In genomic region chr15:83842915-83843789, GRCm38 (mm10) we compare ENCODE assay signal across 17 mouse cellular contexts.
DNase-seq lines count a peak whose midpoint lies in the region; ATAC-seq lines count a peak whose summit lies in the region.
"Had no signal": no experiment of that assay in that cellular context is flagged by ENCODE, and none has a peak within 500 bp of the region (broad histone marks: within the 10 kb centered on the region; RNA-seq: fewer than 3 reads in every experiment).

No protein-coding gene starts in this region.

- H3K4me1 ChIP-seq in embryonic facial prominence, embryonic 13.5 days: peaks cover 22% of the 10 kb centered on the region
- H3K4me1 ChIP-seq in forebrain, embryonic 15.5 days: peaks cover 88% of the 10 kb centered on the region
- H3K4me1 ChIP-seq in neural tube, embryonic 15.5 days: peaks cover 53% of the 10 kb centered on the region
- H3K4me1 ChIP-seq: intestine, embryonic 15.5 days had no signal

- intact Hi-C loops in left cerebral cortex, postnatal 4 days (cut with DNase I): loop anchor here (5.0 to 10.0 kb wide), 3 partner anchors 46 to 152 kb away; no protein-coding TSS in a partner anchor

- H3K4me2 ChIP-seq in embryonic facial prominence, embryonic 13.5 days: peak overlapping the region; percentile 20; the same call in 1 of the 2 replicates
- peak overlapping the region; percentile 22 for H3K4me2 ChIP-seq in forebrain, embryonic 15.5 days (replicated peaks)
- H3K4me2 ChIP-seq in neural tube, embryonic 15.5 days: no peak overlapping the region
- H3K4me2 ChIP-seq: intestine, embryonic 15.5 days; lung, embryonic 14.5 days had no signal

- ATAC-seq in embryonic facial prominence, embryonic 13.5 days (ENCODE audit: insufficient number of reproducible peaks, insufficient read depth, low FRiP score, low TSS enrichment, low read depth): no peak
- ATAC-seq in forebrain, embryonic 15.5 days (replicated peaks): no peak
- no peak for ATAC-seq in neural tube, embryonic 15.5 days (ENCODE audit: low FRiP score)
- ATAC-seq: intestine, embryonic 15.5 days had no signal

- H3K9ac ChIP-seq in embryonic facial prominence, embryonic 13.5 days: 0 out of 2 replicates have a peak overlapping the region, but pooled peaks have one; percentile 21
- peak overlapping the region; percentile 18; the same call in 1 of the 2 replicates for H3K9ac ChIP-seq in forebrain, embryonic 15.5 days (replicated peaks)
- H3K9ac ChIP-seq in neural tube, embryonic 15.5 days (replicated peaks): no peak overlapping the region
- H3K9ac ChIP-seq: intestine, embryonic 15.5 days; lung, embryonic 14.5 days had no signal

- H3K36me3 ChIP-seq in embryonic facial prominence, embryonic 13.5 days: no peaks in the 10 kb centered on the region
- no peaks in the 10 kb centered on the region; the same call in 1 of the 2 replicates for H3K36me3 ChIP-seq in forebrain, embryonic 15.5 days
- no peaks in the 10 kb centered on the region for H3K36me3 ChIP-seq in neural tube, embryonic 15.5 days
- H3K36me3 ChIP-seq: G1E; intestine, embryonic 15.5 days had no signal

- WGBS in embryonic facial prominence, embryonic 13.5 days: 16% methylated on average over 22 of the region's 22 CpGs
- WGBS in forebrain, embryonic 15.5 days: 15% methylated on average over 22 of the region's 22 CpGs
- WGBS in neural tube, embryonic 15.5 days: 30% methylated on average over 22 of the region's 22 CpGs

- peaks cover 28% of the 10 kb centered on the region for H3K27me3 ChIP-seq in embryonic facial prominence, embryonic 13.5 days
- no peaks in the 10 kb centered on the region for H3K27me3 ChIP-seq in forebrain, embryonic 15.5 days
- H3K27me3 ChIP-seq in neural tube, embryonic 15.5 days (replicated peaks): no peaks in the 10 kb centered on the region
- H3K27me3 ChIP-seq: intestine, embryonic 15.5 days had no signal

- no peaks in the 10 kb centered on the region for H3K9me3 ChIP-seq in embryonic facial prominence, embryonic 13.5 days
- H3K9me3 ChIP-seq in forebrain, embryonic 15.5 days: no peaks in the 10 kb centered on the region
- H3K9me3 ChIP-seq in neural tube, embryonic 15.5 days (replicated peaks): no peaks in the 10 kb centered on the region
- H3K9me3 ChIP-seq: intestine, embryonic 15.5 days had no signal

- DNase-seq in left cerebral cortex, postnatal 4 days: peak; percentile 48
- no peak for DNase-seq in left cerebral cortex, adult 18-20 months (ENCODE audit: low spot score in 2 of 2)
- no peak for DNase-seq in yolk sac, embryonic 10.5 days (ENCODE audit: low spot score)
- DNase-seq in spleen, postnatal 4 days (ENCODE audit: low spot score in 2 of 2): no peak
- no peak for DNase-seq in urinary bladder, postnatal 36 days (ENCODE audit: low spot score in 2 of 2)
- DNase-seq: adrenal gland, adult 8-10 months; cerebellum, adult 9-10 months; heart, postnatal 14 days; lung, embryonic 14.5 days; thymus, postnatal 14 days had no signal

- H3K4me3 ChIP-seq in embryonic facial prominence, embryonic 13.5 days: no peak overlapping the region
- no peak overlapping the region for H3K4me3 ChIP-seq in forebrain, embryonic 15.5 days
- H3K4me3 ChIP-seq in neural tube, embryonic 15.5 days (replicated peaks): no peak overlapping the region
- H3K4me3 ChIP-seq: intestine, embryonic 15.5 days; myocyte had no signal

- no peak overlapping the region for H3K27ac ChIP-seq in embryonic facial prominence, embryonic 13.5 days
- peak overlapping the region; percentile 87 for H3K27ac ChIP-seq in forebrain, embryonic 15.5 days (replicated peaks)
- 0 out of 2 replicates have a peak overlapping the region, but pooled peaks have one; percentile 37 for H3K27ac ChIP-seq in neural tube, embryonic 15.5 days (replicated peaks)
- H3K27ac ChIP-seq: intestine, embryonic 15.5 days; stomach, postnatal 0 days had no signal
